Mouse (Mus musculus) retina, postnatal 7 days (tissue): ENCODE measurements around the gene Trim47.

Experiments
- DNase-seq: peaks from one replicate; pipeline ENCODE4 v3.0.0-alpha.2; 2012; ENCODE audit warnings: low read depth, low spot score

Trim47 gene

GRCm38 (mm10) chr11:116127156-116127980, at the start of gene Trim47:
Trim47 (minus strand) TSS chr11:116127210.
- DNase-seq: peak; percentile 60

- DNase-seq: no peak
These were observed 49.0 kb upstream of the Trim47 start for GRCm38 (mm10) chr11:116176010-116176409.

GRCm38 (mm10) chr11:116174775-116175448, 47.9 kb upstream of the Trim47 start:
- no peak for DNase-seq

- DNase-seq: no peak
These were observed 44.9 kb upstream of the Trim47 start for GRCm38 (mm10) chr11:116171959-116172358.

GRCm38 (mm10) chr11:116170003-116170800, 43.2 kb upstream of the Trim47 start:
- DNase-seq: no peak

- DNase-seq: no peak
These were observed 42.2 kb upstream of the Trim47 start for GRCm38 (mm10) chr11:116169214-116169613.

- peak; percentile 81 for DNase-seq
These were observed 41.0 kb upstream of the Trim47 start, which contains the start of gene Fbf1 for GRCm38 (mm10) chr11:116167884-116168439. Fbf1 (minus strand) TSS chr11:116168166.

GRCm38 (mm10) chr11:116167232-116167631, 40.2 kb upstream of the Trim47 start:
- no peak for DNase-seq

GRCm38 (mm10) chr11:116163002-116163401, 36.0 kb upstream of the Trim47 start:
- DNase-seq: no peak

GRCm38 (mm10) chr11:116162146-116162545, 35.1 kb upstream of the Trim47 start:
- DNase-seq: no peak

GRCm38 (mm10) chr11:116161312-116161711, 34.3 kb upstream of the Trim47 start:
- DNase-seq: no peak

- DNase-seq: no peak
These were observed 23.9 kb upstream of the Trim47 start for GRCm38 (mm10) chr11:116150960-116151359.

- no peak for DNase-seq
These were observed 22.3 kb upstream of the Trim47 start for GRCm38 (mm10) chr11:116149341-116149740.

GRCm38 (mm10) chr11:116148761-116149221, 21.8 kb upstream of the Trim47 start:
- DNase-seq: no peak

- DNase-seq: no peak
These were observed 19.4 kb upstream of the Trim47 start for GRCm38 (mm10) chr11:116146294-116146985.

- DNase-seq: no peak
These were observed 18.7 kb upstream of the Trim47 start for GRCm38 (mm10) chr11:116145481-116146293.

- no peak for DNase-seq
These were observed 16.5 kb upstream of the Trim47 start for GRCm38 (mm10) chr11:116143468-116143867.

GRCm38 (mm10) chr11:116142211-116142991, 15.4 kb upstream of the Trim47 start:
- DNase-seq: no peak

- DNase-seq: peak; percentile 90
These were observed 11.6 kb upstream of the Trim47 start, which contains the start of gene Mrpl38 for GRCm38 (mm10) chr11:116138468-116139138. Mrpl38 (minus strand) TSS chr11:116138868.
